Mouse (Mus musculus) adrenal gland, adult 2 months (tissue): ENCODE data around the gene P3h4. TPM values are rescaled to one million over a fixed set of nuclear protein-coding genes. Genes with fewer than 3 reads are reported as not detected.

Experiments used
- DNase-seq: peaks from one replicate; pipeline ENCODE4 v3.0.0; 2021
- polyA plus RNA-seq: library from polyadenylated mRNA; depleted of rRNA; stranded (reverse); fragments of >200 nt; gene quantifications from 2 replicates; pipeline ENCODE4 v1.2.3, GENCODE M21; 2012
- total RNA-seq, 2 experiments: library from RNA; stranded (reverse); gene quantifications; 2 replicates each; pipeline ENCODE4 v1.2.3; 2021

Gene P3h4
- total and polyA plus RNA-seq, 3 experiments, result 20.3 to 76.3 (median 40.8) TPM

DNA sequence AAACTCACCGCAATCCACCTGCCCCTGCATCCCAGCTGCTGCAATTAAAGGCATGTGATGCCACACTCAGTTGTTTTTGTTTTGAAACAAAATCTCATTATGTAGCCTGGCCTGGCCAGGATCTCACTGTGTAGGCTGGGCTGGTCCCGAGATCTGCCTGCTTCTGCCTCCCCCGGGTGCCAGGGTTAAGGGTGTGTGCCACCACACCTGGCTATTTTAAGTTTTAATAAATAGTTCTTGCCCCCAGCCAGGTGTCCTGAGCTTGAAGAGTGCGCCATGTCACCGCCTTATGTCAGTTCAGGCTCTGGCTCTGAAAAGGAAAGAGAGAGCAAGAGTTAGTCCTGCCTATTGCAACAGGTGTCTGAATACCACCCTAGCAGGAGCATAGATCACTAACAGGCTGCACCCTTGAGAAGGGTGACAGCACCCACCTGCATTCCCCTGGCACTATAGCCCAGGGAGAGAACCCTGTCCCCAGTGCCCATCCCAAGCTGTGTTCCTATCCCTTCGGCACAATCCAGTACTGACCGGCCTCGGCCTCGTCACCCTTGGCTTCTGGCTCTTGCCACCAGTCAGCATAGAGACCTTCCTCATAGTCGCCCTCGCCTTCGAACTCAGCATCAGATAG is 5.7 kb downstream of the P3h4 start:
- no peak for DNase-seq

DNA sequence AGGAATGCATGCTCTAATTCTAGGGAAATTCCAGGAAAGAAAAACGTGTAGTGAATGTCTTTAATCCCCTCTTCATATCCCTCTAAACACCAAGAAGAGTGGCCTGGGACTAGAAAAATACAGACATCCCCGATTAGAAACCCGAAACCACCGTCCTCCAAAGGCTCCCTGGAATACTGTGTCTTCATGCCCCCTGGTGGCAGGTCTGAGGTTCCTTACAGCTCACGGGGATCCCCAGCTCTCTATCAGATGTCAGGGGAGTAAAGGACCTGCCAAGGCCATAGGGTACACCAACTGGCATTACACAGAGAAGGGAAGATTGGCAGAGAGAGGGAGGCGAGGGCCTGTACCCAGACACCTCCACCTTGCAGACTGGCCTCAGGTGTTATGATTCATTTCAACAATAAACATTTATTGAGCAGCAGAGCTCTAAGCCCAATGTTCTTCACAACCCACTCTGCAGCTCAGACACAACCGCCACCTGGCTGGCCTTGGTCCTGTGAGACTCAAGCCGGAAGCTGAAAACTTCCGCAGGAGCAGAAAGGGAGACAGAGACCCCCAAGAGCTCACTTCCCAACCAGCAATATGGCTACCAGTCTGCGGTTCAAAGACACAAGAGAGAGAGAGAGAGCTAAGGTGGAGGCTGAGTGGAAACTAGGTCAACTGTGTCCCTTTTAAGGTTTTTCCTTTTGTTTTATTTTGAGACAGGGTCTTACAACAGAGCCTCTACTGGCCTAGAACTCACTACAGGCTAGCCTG is 6.4 kb downstream of the P3h4 start:
- peak; percentile 71 for DNase-seq

- no peak for DNase-seq
These were observed 7.5 kb downstream of the P3h4 start for GRCm38 (mm10) chr11:100406995-100407705.

GRCm38 (mm10) chr11:100406273-100406672 is 8.4 kb downstream of the P3h4 start:
- DNase-seq, result no peak

GRCm38 (mm10) chr11:100404456-100405074 is 10.1 kb downstream of the P3h4 start:
- no peak for DNase-seq

GRCm38 (mm10) chr11:100403445-100404134 is 11.0 kb downstream of the P3h4 start:
- peak; percentile 41 for DNase-seq

DNA sequence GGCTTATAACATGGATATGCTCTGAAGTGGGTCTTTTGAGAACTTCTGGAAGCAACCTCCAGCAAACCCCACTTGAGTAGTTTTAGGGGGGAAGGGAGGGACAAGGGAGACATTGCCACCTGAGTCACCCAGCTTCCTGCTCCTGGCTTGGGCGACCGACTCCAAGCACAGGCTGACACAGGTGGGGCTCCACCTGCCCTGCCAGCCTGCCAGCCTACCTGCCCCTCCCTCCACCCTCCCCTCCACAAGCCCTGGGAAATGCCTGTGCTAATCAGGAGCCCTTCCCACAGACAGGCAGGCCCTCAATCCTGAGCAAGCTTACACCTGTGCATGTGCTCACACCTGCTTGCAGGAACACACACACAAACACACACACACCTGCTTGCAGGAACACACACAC is 12.0 kb downstream of the P3h4 start:
- no peak for DNase-seq

GRCm38 (mm10) chr11:100402240-100402639 is 12.4 kb downstream of the P3h4 start:
- DNase-seq, result no peak

- DNase-seq, result no peak
These were observed 13.8 kb downstream of the P3h4 start for GRCm38 (mm10) chr11:100400842-100401241.

- DNase-seq, result no peak
These were observed 14.7 kb downstream of the P3h4 start for GRCm38 (mm10) chr11:100399727-100400538.

- no peak for DNase-seq
These were observed 15.3 kb downstream of the P3h4 start for GRCm38 (mm10) chr11:100399320-100399719.

DNA sequence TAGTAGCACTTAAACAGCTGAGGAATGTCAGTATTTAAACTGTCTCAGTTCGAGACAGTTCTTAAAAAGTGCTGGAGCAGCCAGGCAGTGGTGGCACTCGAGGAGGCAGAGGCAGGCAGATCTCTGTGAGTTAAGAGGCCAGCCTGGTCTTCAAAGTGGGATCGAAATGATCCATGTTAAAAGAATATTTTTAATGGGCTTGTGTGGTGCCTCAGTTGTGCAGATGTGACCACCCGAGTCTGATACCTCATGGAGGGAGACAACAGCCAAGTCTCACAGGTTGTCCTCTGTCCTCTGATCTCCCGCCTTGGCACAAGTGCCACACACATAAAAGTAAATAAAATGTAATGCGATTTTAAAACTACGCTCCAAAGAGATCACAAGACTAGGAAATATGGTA is 16.1 kb downstream of the P3h4 start:
- DNase-seq, result no peak

- DNase-seq, result peak; percentile 100
These were observed 16.8 kb downstream of the P3h4 start, which contains the start of gene Jup for GRCm38 (mm10) chr11:100397600-100398389. Jup (minus strand) TSS chr11:100397763.

GRCm38 (mm10) chr11:100396886-100397599 is 17.6 kb downstream of the P3h4 start:
- DNase-seq, result no peak

GRCm38 (mm10) chr11:100395861-100396631 is 18.6 kb downstream of the P3h4 start:
- DNase-seq, result peak; percentile 51

DNA sequence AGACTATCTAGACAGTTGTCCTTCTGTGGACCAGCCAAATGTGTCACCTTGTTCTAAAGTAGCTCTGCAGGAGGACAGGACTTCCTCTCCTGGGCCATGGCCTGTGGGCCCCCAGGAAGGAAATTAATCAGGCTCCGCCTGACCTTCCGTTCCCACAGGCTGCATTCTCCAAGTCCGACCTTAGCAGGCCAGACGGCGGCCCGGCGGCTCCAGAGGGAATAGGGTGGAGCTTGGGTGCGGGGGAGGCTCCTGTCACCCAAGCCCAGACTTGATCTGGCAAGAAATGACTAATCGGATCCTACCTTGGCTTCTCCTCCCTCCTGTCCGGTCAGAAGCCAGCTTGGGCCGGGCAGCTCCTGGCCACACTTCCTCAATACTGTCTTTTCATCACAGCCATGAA is 19.4 kb downstream of the P3h4 start:
- DNase-seq, result peak; percentile 90

GRCm38 (mm10) chr11:100394353-100395074 is 20.1 kb downstream of the P3h4 start:
- DNase-seq, result no peak

- no peak for DNase-seq
These were observed 20.9 kb downstream of the P3h4 start for GRCm38 (mm10) chr11:100393733-100394132.
